Mouse (Mus musculus) megakaryocyte, embryonic 14.5 days (primary cell): ENCODE results near the gene Slc30a4.

Experiments
- FLI1 ChIP-seq: IDR thresholded peaks from 2 replicates; pipeline ENCODE4 v1.6.1; 2012; ENCODE audit warnings: low read length, inconsistent platforms, mixed read lengths
- GATA1 ChIP-seq: IDR thresholded peaks from 3 replicates; pipeline ENCODE4 v1.6.1; 2012; ENCODE audit warnings: mixed read lengths, low read length, inconsistent platforms, borderline replicate concordance

DNA sequence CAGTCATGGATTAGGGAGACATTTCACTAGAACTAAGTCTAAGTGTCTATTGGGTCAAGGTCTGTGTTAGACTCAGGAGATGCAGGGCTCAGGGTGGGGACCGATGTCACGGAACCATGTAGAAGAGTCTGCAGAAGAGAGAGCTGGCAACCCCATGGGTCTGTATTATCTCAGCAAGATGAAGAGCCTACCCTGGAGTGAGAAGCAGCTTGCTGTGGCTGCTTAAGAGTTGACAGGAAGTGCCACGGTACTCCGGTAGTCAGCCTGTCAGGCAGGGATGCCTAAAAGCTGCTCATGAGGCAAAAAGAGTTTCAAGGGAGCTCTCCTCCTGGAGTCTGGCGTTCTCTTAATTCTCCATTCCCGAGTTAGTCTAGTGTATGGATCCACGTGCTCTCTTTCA, 42.6 kb downstream of the Slc30a4 start:
- no peak for TF ChIP-seq GATA1
- no peak for TF ChIP-seq FLI1
